Mouse (Mus musculus): ENCODE measurements around the gene Zswim5. TPM values are rescaled to one million over a fixed set of nuclear protein-coding genes. Genes with fewer than 3 reads are reported as not detected.
A peak's percentile ranks its signal among the peaks of the same experiment; 100 is the strongest.

Gene Zswim5
- polyA plus RNA-seq, 1 experiment = not detected

DNA sequence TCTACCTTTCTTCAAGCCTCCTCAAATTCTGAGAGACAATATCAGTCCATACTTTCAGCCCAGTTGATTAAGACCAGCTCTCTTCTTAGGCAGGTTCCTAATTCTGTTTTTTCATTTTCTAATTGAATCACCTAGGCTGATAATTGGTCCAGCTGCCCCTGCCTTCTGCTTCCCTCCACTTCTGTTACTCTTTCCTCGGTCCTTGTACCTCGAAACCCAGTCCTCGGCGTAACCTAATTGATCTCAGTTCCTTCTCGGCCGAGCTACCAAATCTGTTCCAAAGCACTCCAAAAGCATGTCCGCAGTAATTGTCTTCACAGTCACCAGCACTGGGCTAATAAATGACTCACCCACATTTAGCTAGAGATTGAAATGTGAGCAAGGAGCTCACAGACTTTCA, 77.8 kb downstream of the Zswim5 start:
- no peaks in the 10 kb centered on the region for H3K27me3 ChIP-seq (ENCODE audit: control insufficient read depth)

DNA sequence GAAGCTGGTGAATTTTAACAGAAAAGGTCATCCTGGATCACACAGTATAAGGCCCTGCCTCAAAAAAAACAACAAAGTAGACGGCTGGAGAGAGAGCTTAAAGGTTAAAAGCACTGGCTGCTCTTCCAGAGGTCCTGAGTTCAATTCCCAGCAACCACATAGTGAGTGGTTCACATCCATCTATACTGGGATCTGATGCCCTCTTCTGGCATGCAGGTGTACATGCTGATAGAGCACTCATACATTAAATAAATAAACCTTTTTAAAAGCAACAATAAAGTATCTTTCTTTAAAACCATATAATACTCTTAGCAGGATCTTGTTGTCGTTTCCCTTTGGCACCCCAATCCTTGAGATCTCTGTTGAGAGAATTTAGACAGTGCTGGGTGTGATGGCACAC, 99.3 kb downstream of the Zswim5 start:
- Histone ChIP-seq H3K36me3 (ENCODE audit: control insufficient read depth) (no peaks in the 10 kb centered on the region), H3K4me1 (ENCODE audit: control insufficient read depth) (no peaks in the 10 kb centered on the region), H3K4me3 (replicated peaks) (no peak overlapping the region), H3K9me3 (ENCODE audit: control insufficient read depth, low read length) (no peaks in the 10 kb centered on the region), H3K27me3 (ENCODE audit: control insufficient read depth) (no peaks in the 10 kb centered on the region)
- TF ChIP-seq TAL1 (IDR thresholded peaks at IDR 0.05; ENCODE audit: low read length) = no peak
- no peak for TF ChIP-seq GATA1 (IDR thresholded peaks at IDR 0.05; ENCODE audit: low read length)

More for the DNA sequence above, 77.8 kb downstream of the Zswim5 start:
- TF ChIP-seq TAL1 (IDR thresholded peaks at IDR 0.05; ENCODE audit: low read length) = no peak
- TF ChIP-seq GATA1 (IDR thresholded peaks at IDR 0.05; ENCODE audit: low read length) = no peak
- no peaks in the 10 kb centered on the region for H3K36me3 ChIP-seq (ENCODE audit: control insufficient read depth)
- H3K4me3 ChIP-seq (replicated peaks) = no peak overlapping the region
- no peaks in the 10 kb centered on the region for H3K9me3 ChIP-seq (ENCODE audit: control insufficient read depth, low read length)
- no peaks in the 10 kb centered on the region for H3K4me1 ChIP-seq (ENCODE audit: control insufficient read depth)

DNA sequence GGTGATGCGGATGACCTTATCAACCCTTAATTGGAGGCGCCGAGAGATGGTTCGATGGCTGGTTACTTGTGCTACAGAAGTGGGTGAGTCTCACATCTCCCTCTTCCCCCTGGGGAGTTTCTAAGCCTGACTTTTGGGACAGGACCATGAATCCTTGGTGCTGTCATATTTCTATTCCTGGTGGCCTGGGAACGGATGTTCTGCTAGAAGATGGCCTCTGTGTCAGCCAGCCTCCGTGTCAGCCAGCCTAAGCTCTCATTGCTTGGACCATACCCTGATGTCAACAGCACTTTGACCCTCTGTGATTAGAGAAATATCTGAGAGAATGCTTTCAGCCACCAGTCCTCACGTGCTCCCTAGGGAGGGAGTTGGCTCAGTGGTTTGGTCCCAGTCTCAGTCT, 108.5 kb downstream of the Zswim5 start:
- no peak overlapping the region for H3K4me3 ChIP-seq (replicated peaks)
- no peaks in the 10 kb centered on the region for H3K27me3 ChIP-seq (ENCODE audit: control insufficient read depth)
- no peaks in the 10 kb centered on the region for H3K9me3 ChIP-seq (ENCODE audit: control insufficient read depth, low read length)
- peaks cover 44% of the 10 kb centered on the region for H3K36me3 ChIP-seq (ENCODE audit: control insufficient read depth)
- H3K4me1 ChIP-seq (ENCODE audit: control insufficient read depth) = peaks cover 32% of the 10 kb centered on the region
- TF ChIP-seq GATA1 (IDR thresholded peaks at IDR 0.05; ENCODE audit: low read length) (no peak), TAL1 (IDR thresholded peaks at IDR 0.05; ENCODE audit: low read length) (no peak)

DNA sequence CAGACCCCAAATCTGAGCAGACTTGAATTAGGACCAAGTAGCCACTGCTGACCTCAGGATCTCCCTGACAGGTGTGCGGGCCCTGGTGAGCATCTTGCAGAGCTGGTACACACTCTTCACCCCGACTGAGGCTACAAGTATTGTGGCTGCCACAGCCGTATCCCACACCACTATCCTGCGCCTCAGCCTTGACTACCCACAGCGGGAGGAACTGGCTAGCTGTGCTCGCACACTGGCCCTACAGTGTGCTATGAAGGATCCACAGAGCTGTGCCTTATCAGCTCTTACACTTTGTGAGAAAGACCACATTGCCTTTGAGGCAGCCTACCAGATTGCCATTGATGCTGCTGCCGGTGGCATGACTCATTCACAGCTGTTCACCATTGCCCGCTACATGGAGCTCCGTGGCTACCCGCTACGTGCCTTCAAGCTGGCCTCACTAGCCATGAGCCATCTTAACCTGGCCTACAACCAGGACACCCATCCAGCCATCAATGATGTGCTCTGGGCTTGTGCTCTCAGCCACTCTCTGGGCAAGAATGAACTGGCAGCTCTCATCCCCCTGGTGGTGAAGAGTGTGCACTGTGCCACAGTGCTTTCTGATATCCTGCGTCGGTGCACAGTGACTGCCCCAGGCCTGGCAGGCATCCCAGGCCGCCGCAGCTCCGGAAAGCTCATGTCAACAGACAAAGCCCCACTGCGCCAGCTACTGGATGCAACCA, 109.4 kb downstream of the Zswim5 start:
- Histone ChIP-seq H3K36me3 (ENCODE audit: control insufficient read depth) (peaks cover 53% of the 10 kb centered on the region), H3K4me3 (replicated peaks) (no peak overlapping the region)

DNA sequence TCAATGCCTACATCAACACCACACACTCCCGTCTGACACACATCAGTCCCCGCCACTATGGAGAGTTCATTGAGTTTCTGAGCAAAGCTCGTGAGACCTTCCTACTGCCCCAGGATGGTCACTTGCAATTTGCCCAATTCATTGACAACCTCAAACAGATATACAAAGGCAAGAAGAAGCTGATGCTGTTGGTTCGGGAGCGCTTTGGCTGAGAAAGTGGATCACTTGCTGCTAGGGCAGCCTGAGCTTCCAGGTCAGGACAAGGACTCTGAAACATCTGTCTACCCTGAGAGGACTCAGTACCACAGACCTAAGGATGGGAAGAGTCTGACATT, 109.9 kb downstream of the Zswim5 start:
- Histone ChIP-seq H3K36me3 (ENCODE audit: control insufficient read depth) (peaks cover 58% of the 10 kb centered on the region), H3K4me3 (replicated peaks) (no peak overlapping the region), H3K27me3 (ENCODE audit: control insufficient read depth) (no peaks in the 10 kb centered on the region), H3K9me3 (ENCODE audit: control insufficient read depth, low read length) (no peaks in the 10 kb centered on the region), H3K4me1 (ENCODE audit: control insufficient read depth) (peaks cover 46% of the 10 kb centered on the region)
- no peak for TF ChIP-seq GATA1 (IDR thresholded peaks at IDR 0.05; ENCODE audit: low read length)
- no peak for TF ChIP-seq TAL1 (IDR thresholded peaks at IDR 0.05; ENCODE audit: low read length)

More for the DNA sequence above, 109.4 kb downstream of the Zswim5 start:
- Histone ChIP-seq H3K4me1 (ENCODE audit: control insufficient read depth) (peaks cover 41% of the 10 kb centered on the region), H3K9me3 (ENCODE audit: control insufficient read depth, low read length) (no peaks in the 10 kb centered on the region), H3K27me3 (ENCODE audit: control insufficient read depth) (no peaks in the 10 kb centered on the region)
- no peak for TF ChIP-seq GATA1 (IDR thresholded peaks at IDR 0.05; ENCODE audit: low read length)
- TF ChIP-seq TAL1 (IDR thresholded peaks at IDR 0.05; ENCODE audit: low read length) = no peak

DNA sequence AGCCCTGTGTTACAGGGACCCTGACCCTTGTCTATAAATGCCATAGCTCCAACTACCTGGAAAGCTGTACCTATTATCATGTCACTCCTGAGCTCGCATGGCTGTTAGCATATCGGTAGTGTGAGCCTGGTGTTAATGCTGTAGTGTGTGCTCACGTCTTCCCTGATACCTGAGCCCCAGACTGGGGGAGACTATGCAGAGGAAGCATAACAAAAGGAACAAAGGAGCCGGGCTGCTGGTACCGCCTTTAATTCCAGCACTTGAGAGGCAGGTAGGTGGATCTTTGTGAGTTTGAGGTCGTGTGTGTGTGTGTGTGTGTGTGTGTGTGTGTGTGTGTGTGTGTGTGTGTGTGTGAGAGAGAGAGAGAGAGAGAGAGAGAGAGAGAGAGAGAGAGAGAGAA, 112.6 kb downstream of the Zswim5 start:
- peaks cover 63% of the 10 kb centered on the region for H3K4me1 ChIP-seq (ENCODE audit: control insufficient read depth)
- peaks cover 74% of the 10 kb centered on the region for H3K36me3 ChIP-seq (ENCODE audit: control insufficient read depth)
- H3K9me3 ChIP-seq (ENCODE audit: control insufficient read depth, low read length) = no peaks in the 10 kb centered on the region
- TF ChIP-seq GATA1 (IDR thresholded peaks at IDR 0.05; ENCODE audit: low read length) (no peak), TAL1 (IDR thresholded peaks at IDR 0.05; ENCODE audit: low read length) (no peak)
- no peaks in the 10 kb centered on the region for H3K27me3 ChIP-seq (ENCODE audit: control insufficient read depth)
- no peak overlapping the region for H3K4me3 ChIP-seq (replicated peaks)

DNA sequence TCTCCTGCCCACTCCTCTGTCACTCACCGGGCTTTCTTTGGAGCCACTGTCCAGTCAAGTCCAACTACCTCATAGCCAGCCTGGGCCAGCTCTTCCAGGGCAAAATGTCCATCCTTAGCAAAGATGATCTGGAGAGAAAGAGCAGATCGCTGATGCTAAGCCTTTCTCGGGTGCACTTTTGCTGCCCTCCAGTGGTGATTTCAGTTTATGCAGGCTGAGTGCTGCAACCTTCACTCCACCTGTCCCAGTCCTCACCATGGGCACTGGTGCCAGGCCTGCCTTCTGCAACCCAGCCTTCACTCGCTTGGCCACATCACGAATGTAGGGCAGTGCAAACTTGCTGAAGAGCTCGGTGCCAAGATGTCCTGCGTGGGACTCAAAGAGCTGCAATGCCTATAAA, 114.2 kb downstream of the Zswim5 start:
- TF ChIP-seq TAL1 (IDR thresholded peaks at IDR 0.05; ENCODE audit: low read length) = no peak
- no peak for TF ChIP-seq GATA1 (IDR thresholded peaks at IDR 0.05; ENCODE audit: low read length)
- Histone ChIP-seq H3K36me3 (ENCODE audit: control insufficient read depth) (peaks cover 76% of the 10 kb centered on the region), H3K27me3 (ENCODE audit: control insufficient read depth) (no peaks in the 10 kb centered on the region), H3K4me3 (replicated peaks) (peak overlapping the region; percentile 90), H3K9me3 (ENCODE audit: control insufficient read depth, low read length) (no peaks in the 10 kb centered on the region), H3K4me1 (ENCODE audit: control insufficient read depth) (peaks cover 68% of the 10 kb centered on the region)

DNA sequence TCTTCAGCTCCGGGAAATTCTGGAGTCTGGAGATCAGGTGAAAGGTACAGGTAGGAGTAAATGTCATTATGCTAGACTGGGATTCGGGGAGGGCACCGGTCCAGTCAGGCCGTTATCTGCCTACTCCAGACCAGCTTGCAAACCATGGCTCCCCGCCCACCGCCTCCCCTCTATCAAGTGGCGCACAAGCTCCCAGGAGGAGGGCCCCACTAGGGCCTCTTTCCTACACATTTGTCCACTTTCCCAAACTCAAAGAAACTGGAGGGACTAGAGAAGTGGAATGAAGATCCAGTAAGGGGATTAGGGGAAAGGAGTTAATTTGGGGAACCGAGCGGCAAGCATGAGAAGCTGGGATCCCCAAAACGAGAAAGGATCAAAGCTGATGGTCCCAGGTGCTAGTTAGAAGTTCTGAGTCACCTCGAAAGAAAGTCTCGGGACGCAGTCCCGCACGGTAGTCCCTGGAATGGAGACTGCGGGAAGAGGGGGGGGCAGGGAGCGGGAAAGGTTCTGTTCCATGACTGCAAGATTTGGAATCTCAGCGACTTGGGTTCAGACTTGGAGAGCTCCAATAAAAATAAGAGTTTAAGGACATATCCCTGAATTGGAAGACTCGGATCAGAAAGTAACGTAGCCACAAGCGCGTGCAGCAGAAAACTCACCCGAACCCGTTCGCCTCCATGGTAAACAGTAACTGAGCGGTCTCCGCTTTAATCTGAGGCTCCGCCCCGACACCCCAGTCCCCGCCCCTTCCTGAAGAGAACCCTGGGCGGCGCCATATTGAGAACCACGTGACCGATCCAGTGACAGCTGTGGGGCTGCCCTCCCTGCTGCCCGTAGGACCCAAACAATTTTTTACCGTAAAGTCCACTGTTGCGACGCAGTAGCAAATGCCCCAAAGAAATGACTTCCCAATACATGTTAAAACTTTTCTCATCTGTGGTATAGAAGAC, 116.8 kb downstream of the Zswim5 start, which contains the start of gene Urod:
TSS of gene Urod (minus strand) at position 742 of the 950 bp plus-strand sequence.
- H3K4me1 ChIP-seq (ENCODE audit: control insufficient read depth) = peaks cover 64% of the 10 kb centered on the region
- H3K4me3 ChIP-seq (replicated peaks) = peak within 1 kb of the TSS; percentile 90
- H3K9me3 ChIP-seq (ENCODE audit: control insufficient read depth, low read length) = no peaks in the 10 kb centered on the region
- TF ChIP-seq TAL1 (IDR thresholded peaks at IDR 0.05; ENCODE audit: low read length) (peak; percentile 90), GATA1 (IDR thresholded peaks at IDR 0.05; ENCODE audit: low read length) (peak; percentile 91)
- H3K36me3 ChIP-seq (ENCODE audit: control insufficient read depth) = peaks cover 72% of the 10 kb centered on the region
- H3K27me3 ChIP-seq (ENCODE audit: control insufficient read depth) = no peaks in the 10 kb centered on the region
